Mouse (Mus musculus): Measurements from ENCODE around the gene Cldn13. TPM values are rescaled to one million over a fixed set of nuclear protein-coding genes. Genes with fewer than 3 reads are reported as not detected.

Gene Cldn13
- polyA plus RNA-seq, 1 experiment: not detected

- 77% methylated on average over 5 of the region's 5 CpGs for WGBS
- Histone ChIP-seq H3K27ac (ENCODE audit: insufficient read depth, low read depth, low read length) (no peak overlapping the region), H3K4me1 (ENCODE audit: control insufficient read depth, insufficient read depth, low read length) (peaks cover 9% of the 10 kb centered on the region), H3K4me3 (ENCODE audit: insufficient read depth, low read depth, low read length) (no peak overlapping the region)
- TF ChIP-seq POLR2A (IDR thresholded peaks at IDR 0.05; ENCODE audit: insufficient read depth, low read depth, low read length) (no peak), CTCF (IDR thresholded peaks at IDR 0.05; ENCODE audit: insufficient read depth, low read depth, low read length) (no peak)
Measured at GRCm38 (mm10) chr5:134872597-134872996, 42.7 kb downstream of the Cldn13 start.

- 80% methylated on average over 5 of the region's 5 CpGs for WGBS
- Histone ChIP-seq H3K4me3 (ENCODE audit: insufficient read depth, low read depth, low read length) (no peak overlapping the region), H3K4me1 (ENCODE audit: control insufficient read depth, insufficient read depth, low read length) (0 out of 2 replicates have a peak, but pooled peaks cover 3% of the 10 kb centered on the region), H3K27ac (ENCODE audit: insufficient read depth, low read depth, low read length) (no peak overlapping the region)
- TF ChIP-seq CTCF (IDR thresholded peaks at IDR 0.05; ENCODE audit: insufficient read depth, low read depth, low read length): no peak
- no peak for TF ChIP-seq POLR2A (IDR thresholded peaks at IDR 0.05; ENCODE audit: insufficient read depth, low read depth, low read length)
Measured at GRCm38 (mm10) chr5:134868506-134868905, 46.8 kb downstream of the Cldn13 start.

GRCm38 (mm10) chr5:134867320-134868144, 47.8 kb downstream of the Cldn13 start:
- H3K27ac ChIP-seq (ENCODE audit: insufficient read depth, low read depth, low read length): no peak overlapping the region
- H3K4me1 ChIP-seq (ENCODE audit: control insufficient read depth, insufficient read depth, low read length): no peaks in the 10 kb centered on the region
- TF ChIP-seq POLR2A (IDR thresholded peaks at IDR 0.05; ENCODE audit: insufficient read depth, low read depth, low read length): no peak
- no peak for TF ChIP-seq CTCF (IDR thresholded peaks at IDR 0.05; ENCODE audit: insufficient read depth, low read depth, low read length)
- 58% methylated on average over 18 of the region's 18 CpGs for WGBS
- H3K4me3 ChIP-seq (ENCODE audit: insufficient read depth, low read depth, low read length): no peak overlapping the region

- no peak overlapping the region for H3K4me3 ChIP-seq (ENCODE audit: insufficient read depth, low read depth, low read length)
- H3K4me1 ChIP-seq (ENCODE audit: control insufficient read depth, insufficient read depth, low read length): no peaks in the 10 kb centered on the region
- no peak for TF ChIP-seq POLR2A (IDR thresholded peaks at IDR 0.05; ENCODE audit: insufficient read depth, low read depth, low read length)
- TF ChIP-seq CTCF (IDR thresholded peaks at IDR 0.05; ENCODE audit: insufficient read depth, low read depth, low read length): no peak
- WGBS: 46% methylated on average over 8 of the region's 8 CpGs
- no peak overlapping the region for H3K27ac ChIP-seq (ENCODE audit: insufficient read depth, low read depth, low read length)
Measured at GRCm38 (mm10) chr5:134865158-134865557, 50.2 kb downstream of the Cldn13 start.

Other genes starting within 250 kb of the Cldn13 start
- not detected in 2 replicates for gene Limk1, start 226.9 kb downstream of the Cldn13 start, polyA plus RNA-seq (2012; ENCODE audit: insufficient read depth, insufficient read length, low replicate concordance, missing spikeins)
- gene Eln, start 168.2 kb downstream of the Cldn13 start, polyA plus RNA-seq (2012; ENCODE audit: insufficient read depth, insufficient read length, low replicate concordance, missing spikeins): not detected in 2 replicates
- gene Tmem270, start 8.8 kb downstream of the Cldn13 start, polyA plus RNA-seq (2012; ENCODE audit: insufficient read depth, insufficient read length, low replicate concordance, missing spikeins): not detected in 2 replicates
- gene Mettl27, start 16.8 kb upstream of the Cldn13 start, polyA plus RNA-seq (2012; ENCODE audit: insufficient read depth, insufficient read length, low replicate concordance, missing spikeins): not detected in 2 replicates
- not detected in 2 replicates for gene Cldn4, start 31.4 kb upstream of the Cldn13 start, polyA plus RNA-seq (2012; ENCODE audit: insufficient read depth, insufficient read length, low replicate concordance, missing spikeins)
- gene Cldn3, start 70.7 kb upstream of the Cldn13 start, polyA plus RNA-seq (2012; ENCODE audit: insufficient read depth, insufficient read length, low replicate concordance, missing spikeins): not detected in 2 replicates
- not detected in 2 replicates for gene Abhd11, start 93.6 kb upstream of the Cldn13 start, polyA plus RNA-seq (2012; ENCODE audit: insufficient read depth, insufficient read length, low replicate concordance, missing spikeins)
- not detected in 2 replicates for gene Stx1a, start 108.0 kb upstream of the Cldn13 start, polyA plus RNA-seq (2012; ENCODE audit: insufficient read depth, insufficient read length, low replicate concordance, missing spikeins)
- not detected in 2 replicates for gene Dnajc30, start 148.7 kb upstream of the Cldn13 start, polyA plus RNA-seq (2012; ENCODE audit: insufficient read depth, insufficient read length, low replicate concordance, missing spikeins)
- gene Bud23, start 149.4 kb upstream of the Cldn13 start, polyA plus RNA-seq (2012; ENCODE audit: insufficient read depth, insufficient read length, low replicate concordance, missing spikeins): not detected in 2 replicates
- gene Vps37d, start 162.7 kb upstream of the Cldn13 start, polyA plus RNA-seq (2012; ENCODE audit: insufficient read depth, insufficient read length, low replicate concordance, missing spikeins): not detected in 2 replicates
- gene Mlxipl, start 174.4 kb upstream of the Cldn13 start, polyA plus RNA-seq (2012; ENCODE audit: insufficient read depth, insufficient read length, low replicate concordance, missing spikeins): not detected in 2 replicates
- not detected in 2 replicates for gene Tbl2, start 234.1 kb upstream of the Cldn13 start, polyA plus RNA-seq (2012; ENCODE audit: insufficient read depth, insufficient read length, low replicate concordance, missing spikeins)